Mouse (Mus musculus): ENCODE data around the gene Grm8. TPM values are rescaled to one million over a fixed set of nuclear protein-coding genes. Genes with fewer than 3 reads are reported as not detected.

Grm8 gene
- total and polyA plus RNA-seq, 3 experiments: 0.42 to 0.52 TPM; not detected in 1

DNA sequence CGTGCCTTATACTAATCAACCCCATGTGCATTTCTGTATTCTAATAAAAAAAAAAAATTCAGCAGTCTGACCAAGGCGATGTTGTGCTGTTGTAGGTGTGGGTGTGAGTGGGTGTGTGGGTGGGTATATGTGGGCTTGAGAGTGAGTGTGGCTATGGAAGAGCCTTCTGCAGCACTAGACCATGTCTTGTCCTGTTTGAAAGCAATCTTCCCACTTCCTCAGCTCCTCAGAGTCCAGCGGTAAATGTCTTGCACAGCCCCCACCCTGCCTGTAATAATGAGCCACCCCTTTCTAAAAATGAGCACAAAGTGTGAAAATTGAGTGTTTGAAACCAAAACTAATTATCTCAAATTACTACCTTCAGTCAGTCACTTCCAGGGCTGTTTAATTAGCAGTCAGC lies 152.4 kb downstream of the Grm8 start:
- Histone ChIP-seq H3K9me3 (replicated peaks; ENCODE audit: insufficient read depth, low read length) (no peaks in the 10 kb centered on the region), H3K9ac (ENCODE audit: control insufficient read depth, low read depth, low read length, poor library complexity, severe bottlenecking) (no peak overlapping the region), H3K27me3 (ENCODE audit: control insufficient read depth in 1 of 2, insufficient read depth in 2 of 2, low read length in 2 of 2) (no peaks in the 10 kb centered on the region), H3K79me2 (ENCODE audit: control insufficient read depth, insufficient read depth, low read length, poor library complexity) (no peaks in the 10 kb centered on the region), H3K36me3 (ENCODE audit: control insufficient read depth in 1 of 2, insufficient read depth in 2 of 2, low read length in 2 of 2) (no peaks in the 10 kb centered on the region), H3K4me1 (ENCODE audit: control insufficient read depth in 1 of 2, insufficient read depth in 2 of 2, low read length in 2 of 2) (no peaks in the 10 kb centered on the region), H3K4me3 (ENCODE audit: control insufficient read depth in 1 of 2, insufficient read depth in 1 of 2, low read depth in 2 of 2, low read length in 2 of 2) (no peak overlapping the region), H3K27ac (ENCODE audit: control insufficient read depth, low read depth, low read length) (no peak overlapping the region)
- no peak for DNase-seq (ENCODE audit: low read depth, low spot score)
- TF ChIP-seq MAX (IDR thresholded peaks at IDR 0.05; ENCODE audit: low read length): no peak
- no peak for TF ChIP-seq CHD1 (IDR thresholded peaks at IDR 0.05; ENCODE audit: low read depth, low read length)
- no peak for TF ChIP-seq TBP (IDR thresholded peaks at IDR 0.05; ENCODE audit: low read depth, low read length)
- no peak for TF ChIP-seq EP300 (IDR thresholded peaks at IDR 0.05; ENCODE audit: low read depth in 1 of 2, low read length in 2 of 2)
- TF ChIP-seq TAL1 (IDR thresholded peaks at IDR 0.05; ENCODE audit: low read length): no peak
- TF ChIP-seq ZNF384 (IDR thresholded peaks at IDR 0.05; ENCODE audit: low read depth, low read length): no peak
- no peak for TF ChIP-seq TCF12 (IDR thresholded peaks at IDR 0.05; ENCODE audit: low read depth, low read length)
- TF ChIP-seq MAZ (IDR thresholded peaks at IDR 0.05; ENCODE audit: low read depth, low read length): no peak
- TF ChIP-seq BHLHE40 (IDR thresholded peaks at IDR 0.05; ENCODE audit: borderline replicate concordance, low read depth, low read length): no peak
- no peak for TF ChIP-seq MXI1 (IDR thresholded peaks at IDR 0.05; ENCODE audit: low read depth, low read length)
- TF ChIP-seq MEF2A (IDR thresholded peaks at IDR 0.05; ENCODE audit: extremely low read depth, insufficient replicate concordance, low read depth, low read length, poor library complexity, severe bottlenecking): no peak
- TF ChIP-seq E2F4 (IDR thresholded peaks at IDR 0.05; ENCODE audit: borderline replicate concordance, low read depth, low read length): no peak
- no peak for TF ChIP-seq HCFC1 (IDR thresholded peaks at IDR 0.05; ENCODE audit: low read depth, low read length)
- no peak for TF ChIP-seq RCOR1 (IDR thresholded peaks at IDR 0.05; ENCODE audit: low read depth, low read length)
- TF ChIP-seq MYB (IDR thresholded peaks at IDR 0.05; ENCODE audit: low read depth, low read length): no peak
- TF ChIP-seq POLR2A (IDR thresholded peaks at IDR 0.05; ENCODE audit: control insufficient read depth in 1 of 2, insufficient read depth in 1 of 2, low read depth in 1 of 2, low read length in 2 of 2, poor library complexity in 1 of 2): no peak

DNA sequence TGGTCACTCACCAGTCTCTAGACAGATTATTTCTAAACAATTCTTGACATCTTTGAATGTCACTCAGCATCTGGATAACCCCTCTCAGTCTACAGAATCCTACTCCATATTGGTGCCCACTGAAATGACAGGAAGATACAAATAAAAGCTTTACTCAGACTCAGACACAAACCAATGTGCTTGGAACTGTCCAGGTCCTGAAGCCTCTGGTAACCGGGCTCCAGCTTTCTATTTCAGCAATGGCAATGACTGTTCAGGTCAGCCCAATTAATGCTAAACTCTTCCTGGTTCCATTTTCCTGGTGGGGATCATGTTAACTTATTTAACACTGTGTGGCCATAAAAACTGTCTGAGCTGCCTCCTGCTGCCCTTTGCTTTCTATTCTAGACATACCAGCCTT lies 153.0 kb downstream of the Grm8 start:
- TF ChIP-seq EP300 (IDR thresholded peaks at IDR 0.05; ENCODE audit: low read depth in 1 of 2, low read length in 2 of 2) (no peak), UBTF (IDR thresholded peaks at IDR 0.05; ENCODE audit: borderline replicate concordance, insufficient read depth, low read depth, low read length) (no peak), SMC3 (IDR thresholded peaks at IDR 0.05; ENCODE audit: low read depth, low read length) (no peak), JUND (IDR thresholded peaks at IDR 0.05; ENCODE audit: low read depth, low read length) (no peak), TAL1 (IDR thresholded peaks at IDR 0.05; ENCODE audit: low read length) (no peak), MXI1 (IDR thresholded peaks at IDR 0.05; ENCODE audit: low read depth, low read length) (no peak), ZNF384 (IDR thresholded peaks at IDR 0.05; ENCODE audit: low read depth, low read length) (no peak), MAX (IDR thresholded peaks at IDR 0.05; ENCODE audit: low read length) (no peak), MEF2A (IDR thresholded peaks at IDR 0.05; ENCODE audit: extremely low read depth, insufficient replicate concordance, low read depth, low read length, poor library complexity, severe bottlenecking) (no peak)
- H3K27ac ChIP-seq (ENCODE audit: control insufficient read depth, low read depth, low read length): no peak overlapping the region
- no peaks in the 10 kb centered on the region for H3K4me1 ChIP-seq (ENCODE audit: control insufficient read depth in 1 of 2, insufficient read depth in 2 of 2, low read length in 2 of 2)
- no peaks in the 10 kb centered on the region for H3K36me3 ChIP-seq (ENCODE audit: control insufficient read depth in 1 of 2, insufficient read depth in 2 of 2, low read length in 2 of 2)
- no peak overlapping the region for H3K9ac ChIP-seq (ENCODE audit: control insufficient read depth, low read depth, low read length, poor library complexity, severe bottlenecking)
- DNase-seq (ENCODE audit: low read depth, low spot score): peak; percentile 23
- no peaks in the 10 kb centered on the region for H3K79me2 ChIP-seq (ENCODE audit: control insufficient read depth, insufficient read depth, low read length, poor library complexity)
- H3K27me3 ChIP-seq (ENCODE audit: control insufficient read depth in 1 of 2, insufficient read depth in 2 of 2, low read length in 2 of 2): no peaks in the 10 kb centered on the region; a peak in 1 of 4 replicates
- no peaks in the 10 kb centered on the region for H3K9me3 ChIP-seq (replicated peaks; ENCODE audit: insufficient read depth, low read length)
- no peak overlapping the region for H3K4me3 ChIP-seq (ENCODE audit: control insufficient read depth in 1 of 2, insufficient read depth in 1 of 2, low read depth in 2 of 2, low read length in 2 of 2)

All from MEL (cell line).